Mouse (Mus musculus) lung, adult 2 months (tissue): ENCODE results near the gene Arrdc3.

ENCODE experiments used
- CTCF ChIP-seq: fragments of 200-500 bp; IDR thresholded peaks from 2 replicates; pipeline ENCODE4 v1.5.1; 2011; ENCODE audit warnings: mild to moderate bottlenecking, low read length, control low read depth; ENCODE audit not compliant: insufficient read depth
- POLR2A ChIP-seq: fragments of 200-500 bp; IDR thresholded peaks from 2 replicates; pipeline ENCODE4 v1.6.1; 2011; ENCODE audit warnings: low read depth, mild to moderate bottlenecking, control low read depth, low read length, borderline replicate concordance; ENCODE audit errors: extremely low read depth

GRCm38 (mm10) chr13:80940860-80941630 lies 57.9 kb downstream of the Arrdc3 start:
- no peak for TF ChIP-seq CTCF
- TF ChIP-seq POLR2A, result no peak
